Mouse (Mus musculus) liver, embryonic 14.5 days (tissue): ENCODE results near the gene Csf2rb. TPM values are rescaled to one million over a fixed set of nuclear protein-coding genes. Genes with fewer than 3 reads are reported as not detected.

Experiments used
- ATAC-seq: fragments of 200-750 bp; cut with Nextera tagmentation; 2 replicates; pipeline ENCODE4 v1.8.0; 2017; ENCODE audit warnings: moderate number of reproducible peaks, mild to moderate bottlenecking, moderate library complexity; ENCODE audit not compliant: insufficient read depth
- DNase-seq, 3 experiments: peaks; one replicate each; pipeline ENCODE4 v3.0.0-alpha.2; 2012 to 2013; ENCODE audit warnings: low read depth in 3 of 3, low spot score in 3 of 3
- H3K27ac ChIP-seq: fragments of 300-500 bp; sonication (generic); 2 replicates; pipeline ENCODE4 v1.5.1; 2014; ENCODE audit warnings: moderate library complexity, mild to moderate bottlenecking, control low read depth, inconsistent platforms
- H3K27me3 ChIP-seq: fragments of 300-500 bp; sonication (generic); 2 replicates; pipeline ENCODE4 v1.6.1; 2014; ENCODE audit warnings: mild to moderate bottlenecking, low read length, moderate library complexity; ENCODE audit not compliant: control insufficient read depth, insufficient read depth
- H3K36me3 ChIP-seq: fragments of 300-500 bp; sonication (generic); replicated peaks from 2 replicates; pipeline ENCODE4 v1.6.1; 2014; ENCODE audit warnings: low read depth; ENCODE audit not compliant: control insufficient read depth, insufficient read depth
- H3K4me1 ChIP-seq, 2 experiments: fragments of 200-500 bp in 1 of 2; fragments of 300-500 bp in 1 of 2; sonication (generic) in 1 of 2; replicated peaks; 2 replicates each; pipeline ENCODE4 v1.6.1; 2012 to 2014; ENCODE audit warnings: antibody characterized with exemption in 1 of 2, inconsistent platforms in 1 of 2, low read length in 1 of 2; ENCODE audit not compliant: control insufficient read depth in 2 of 2, insufficient read depth in 2 of 2
- H3K4me2 ChIP-seq: fragments of 300-500 bp; sonication (generic); 2 replicates; pipeline ENCODE4 v1.6.1; 2014; ENCODE audit warnings: low read depth, mild to moderate bottlenecking, control low read depth, moderate library complexity
- H3K4me3 ChIP-seq, 2 experiments: fragments of 200-500 bp in 1 of 2; fragments of 300-500 bp in 1 of 2; sonication (generic) in 1 of 2; 2 replicates each; pipeline ENCODE4 v1.5.1; 2012 to 2014; ENCODE audit warnings: low read depth in 2 of 2, low read length in 2 of 2, mild to moderate bottlenecking in 2 of 2, control low read depth in 1 of 2, inconsistent platforms in 1 of 2, moderate library complexity in 1 of 2; ENCODE audit not compliant: insufficient read depth in 1 of 2
- H3K9ac ChIP-seq: fragments of 300-500 bp; sonication (generic); replicated peaks from 2 replicates; pipeline ENCODE4 v1.6.1; 2014; ENCODE audit warnings: mild to moderate bottlenecking, control low read depth, moderate library complexity
- H3K9me3 ChIP-seq: fragments of 300-500 bp; sonication (generic); 2 replicates; pipeline ENCODE4 v1.6.1; 2016; ENCODE audit warnings: low read length, mixed read lengths; ENCODE audit not compliant: control insufficient read depth
- CTCF ChIP-seq: IDR thresholded peaks from 2 replicates; pipeline ENCODE4 v1.5.1; 2016; ENCODE audit warnings: antibody characterized with exemption, low read depth, control low read depth
- EP300 ChIP-seq: IDR thresholded peaks from 2 replicates; pipeline ENCODE4 v1.6.1; 2016; ENCODE audit warnings: antibody characterized with exemption, low read depth
- WGBS: fragments of 180-500 bp; shearing (Covaris S2); extraction: QIAGEN DNeasy Blood & Tissue Kit; methylation state at CpG from one replicate; pipeline ENCODE4 v1.1.7; 2014; ENCODE audit not compliant: insufficient replicate concordance; 5-methylcytosine and 5-hydroxymethylcytosine counted together
- polyA plus RNA-seq, 2 experiments: library from polyadenylated mRNA; depleted of rRNA in 1 of 2; stranded (reverse) in 1 of 2; unstranded in 1 of 2; fragments of >200 nt; fragmentation: Nextera tagmentation in 1 of 2; extraction: Ambion mirVana in 1 of 2; gene quantifications; 2 replicates each; pipeline versions ENCODE4 v1.2.1 to v1.2.3; 2012 to 2014

Csf2rb gene
- polyA plus RNA-seq, 2 experiments: 4.5 to 5.9 TPM

DNA sequence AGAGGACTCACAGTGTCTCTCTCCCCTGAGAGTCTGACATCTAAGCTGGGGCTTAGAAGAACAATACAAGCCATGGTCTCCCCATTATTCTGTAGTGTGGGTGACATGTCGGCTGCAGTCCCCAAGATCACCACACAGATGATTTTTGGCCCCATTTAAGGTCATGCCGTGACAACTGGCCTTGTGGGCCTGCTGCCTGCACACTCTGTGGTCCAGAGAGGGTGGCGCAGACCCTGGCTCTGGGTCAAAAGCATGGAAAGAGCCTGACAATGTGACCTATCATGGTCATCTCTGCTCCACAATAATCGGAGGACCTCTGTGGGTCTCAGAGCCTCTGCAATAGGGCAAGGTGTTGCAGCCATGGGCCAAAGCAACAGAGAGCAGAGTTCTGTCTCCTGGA is 31.8 kb upstream of the Csf2rb start:
- H3K36me3 ChIP-seq: no peaks in the 10 kb centered on the region
- no peak overlapping the region for H3K4me2 ChIP-seq
- no peak overlapping the region for H3K9ac ChIP-seq
- H3K4me3 ChIP-seq: no peak overlapping the region
- TF ChIP-seq EP300 (no peak), CTCF (no peak)
- 60% methylated on average over 4 of the region's 4 CpGs for WGBS
- no peaks in the 10 kb centered on the region for H3K27me3 ChIP-seq
- no peak for DNase-seq
- ATAC-seq: no peak
- no peak overlapping the region for H3K27ac ChIP-seq
- no peaks in the 10 kb centered on the region for H3K4me1 ChIP-seq
- H3K9me3 ChIP-seq: no peaks in the 10 kb centered on the region

- DNase-seq: no peak
- no peak overlapping the region for H3K4me2 ChIP-seq
- ATAC-seq: no peak
- no peaks in the 10 kb centered on the region for H3K36me3 ChIP-seq
- no peak for TF ChIP-seq CTCF
- TF ChIP-seq EP300: no peak
- no peaks in the 10 kb centered on the region for H3K9me3 ChIP-seq
- H3K9ac ChIP-seq: no peak overlapping the region
- WGBS: 57% methylated on average over 1 of the region's 1 CpGs
- no peak overlapping the region for H3K27ac ChIP-seq
- no peaks in the 10 kb centered on the region for H3K27me3 ChIP-seq
- no peaks in the 10 kb centered on the region for H3K4me1 ChIP-seq
- H3K4me3 ChIP-seq: no peak overlapping the region
These were observed 27.0 kb upstream of the Csf2rb start for GRCm38 (mm10) chr15:78298558-78298957.

- H3K4me1 ChIP-seq: no peaks in the 10 kb centered on the region
- no peaks in the 10 kb centered on the region for H3K27me3 ChIP-seq
- TF ChIP-seq EP300: no peak
- ATAC-seq: no peak
- DNase-seq: no peak
- H3K4me2 ChIP-seq: no peak overlapping the region
- no peak overlapping the region for H3K4me3 ChIP-seq
- WGBS: 38% methylated on average over 3 of the region's 3 CpGs
- no peak overlapping the region for H3K27ac ChIP-seq
- no peaks in the 10 kb centered on the region for H3K36me3 ChIP-seq
- no peaks in the 10 kb centered on the region for H3K9me3 ChIP-seq
- H3K9ac ChIP-seq: no peak overlapping the region
These were observed 25.9 kb upstream of the Csf2rb start for GRCm38 (mm10) chr15:78299641-78300040.

DNA sequence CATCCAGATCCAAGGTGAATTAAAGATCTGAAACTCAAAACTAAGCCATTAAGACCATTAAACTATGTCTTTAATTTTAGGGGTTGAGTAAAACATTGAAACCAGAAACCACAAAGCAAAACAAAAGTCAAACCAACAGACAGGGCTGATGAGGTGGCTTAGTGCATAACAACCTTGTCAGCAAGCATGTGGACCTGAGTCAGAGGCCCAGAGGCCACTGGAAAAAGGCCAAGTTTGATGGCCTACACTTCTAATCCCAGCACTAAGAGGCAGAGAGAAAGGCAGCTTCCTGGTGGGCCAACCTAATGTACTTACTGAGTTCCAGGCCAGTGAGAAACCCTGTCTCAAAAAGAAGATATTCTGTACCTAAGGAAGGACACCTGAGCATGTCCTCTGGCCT is 24.8 kb upstream of the Csf2rb start:
- Histone ChIP-seq H3K27me3 (no peaks in the 10 kb centered on the region), H3K27ac (no peak overlapping the region), H3K36me3 (no peaks in the 10 kb centered on the region), H3K4me1 (no peaks in the 10 kb centered on the region), H3K9me3 (no peaks in the 10 kb centered on the region), H3K9ac (no peak overlapping the region), H3K4me3 (no peak overlapping the region), H3K4me2 (no peak overlapping the region)
- no peak for DNase-seq
- ATAC-seq: no peak
- TF ChIP-seq EP300 (no peak), CTCF (no peak)

DNA sequence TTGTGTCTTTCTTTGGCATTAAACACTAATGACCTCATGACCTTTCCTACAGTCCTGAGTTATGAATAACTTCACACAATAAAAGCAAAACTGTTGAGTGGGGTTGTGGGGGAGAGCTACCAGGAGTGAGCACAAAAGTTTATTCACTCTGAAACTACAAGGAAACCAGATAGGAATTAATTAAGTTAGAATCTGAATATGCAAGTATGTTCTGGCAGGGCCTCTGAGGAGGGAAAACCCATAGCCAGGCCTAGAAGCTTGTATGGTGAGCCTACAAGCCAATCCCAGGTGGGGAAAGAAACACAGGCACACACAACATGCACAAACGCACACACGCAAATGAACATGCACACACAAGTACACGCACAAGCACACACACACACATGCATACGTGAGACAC is 22.8 kb upstream of the Csf2rb start:
- H3K4me2 ChIP-seq: no peak overlapping the region

More for the DNA sequence above, 22.8 kb upstream of the Csf2rb start:
- WGBS: 83% methylated on average over 4 of the region's 4 CpGs
- Histone ChIP-seq H3K27ac (no peak overlapping the region), H3K27me3 (no peaks in the 10 kb centered on the region), H3K4me3 (no peak overlapping the region), H3K36me3 (no peaks in the 10 kb centered on the region), H3K4me1 (no peaks in the 10 kb centered on the region; a peak in 1 of 4 replicates), H3K9me3 (no peaks in the 10 kb centered on the region), H3K9ac (no peak overlapping the region)
- no peak for ATAC-seq
- no peak for TF ChIP-seq EP300
- TF ChIP-seq CTCF: no peak
- DNase-seq: no peak
